Mouse (Mus musculus): ENCODE data around the gene Cep89.

The Cep89 gene

GRCm38 (mm10) chr7:35382706-35383353, 14.0 kb upstream of the Cep89 start:
- DNase-seq (ENCODE audit: low read depth, low spot score): no peak

- no peak for DNase-seq (ENCODE audit: low read depth, low spot score)
Observed at GRCm38 (mm10) chr7:35386525-35386952, 10.3 kb upstream of the Cep89 start.

- no peak for DNase-seq (ENCODE audit: low read depth, low spot score)
Observed at GRCm38 (mm10) chr7:35388694-35389093, 8.1 kb upstream of the Cep89 start.

- no peak for DNase-seq (ENCODE audit: low read depth, low spot score)
Observed at GRCm38 (mm10) chr7:35392935-35393334, 3.9 kb upstream of the Cep89 start.

- no peak for DNase-seq (ENCODE audit: low read depth, low spot score)
Observed at GRCm38 (mm10) chr7:35395734-35396456, 940 bp upstream of the Cep89 start.

GRCm38 (mm10) chr7:35401169-35401568, 4.3 kb downstream of the Cep89 start:
- DNase-seq (ENCODE audit: low read depth, low spot score): no peak

GRCm38 (mm10) chr7:35415226-35415625, 18.4 kb downstream of the Cep89 start:
- DNase-seq (ENCODE audit: low read depth, low spot score): no peak

- DNase-seq (ENCODE audit: low read depth, low spot score): no peak
Observed at GRCm38 (mm10) chr7:35415801-35416653, 19.2 kb downstream of the Cep89 start.

GRCm38 (mm10) chr7:35416654-35416948, 19.8 kb downstream of the Cep89 start:
- DNase-seq (ENCODE audit: low read depth, low spot score): no peak

GRCm38 (mm10) chr7:35423071-35423470, 26.2 kb downstream of the Cep89 start:
- DNase-seq (ENCODE audit: low read depth, low spot score): no peak

- no peak for DNase-seq (ENCODE audit: low read depth, low spot score)
Observed at GRCm38 (mm10) chr7:35428146-35428545, 31.3 kb downstream of the Cep89 start.

- DNase-seq (ENCODE audit: low read depth, low spot score): no peak
Observed at GRCm38 (mm10) chr7:35435266-35435665, 38.4 kb downstream of the Cep89 start.

- DNase-seq (ENCODE audit: low read depth, low spot score): no peak
Observed at GRCm38 (mm10) chr7:35447501-35447900, 50.7 kb downstream of the Cep89 start.

GRCm38 (mm10) chr7:35447996-35448846, 51.4 kb downstream of the Cep89 start, which contains the start of gene Slc7a9:
TSS of gene Slc7a9 (plus strand) at chr7:35448796.
- DNase-seq (ENCODE audit: low read depth, low spot score): no peak

GRCm38 (mm10) chr7:35448867-35449266, 52.0 kb downstream of the Cep89 start:
- DNase-seq (ENCODE audit: low read depth, low spot score): no peak

- no peak for DNase-seq (ENCODE audit: low read depth, low spot score)
Observed at GRCm38 (mm10) chr7:35456091-35456814, 59.4 kb downstream of the Cep89 start.

GRCm38 (mm10) chr7:35460971-35461370, 64.1 kb downstream of the Cep89 start:
- no peak for DNase-seq (ENCODE audit: low read depth, low spot score)

GRCm38 (mm10) chr7:35465027-35465426, 68.2 kb downstream of the Cep89 start:
- no peak for DNase-seq (ENCODE audit: low read depth, low spot score)

GRCm38 (mm10) chr7:35467856-35468255, 71.0 kb downstream of the Cep89 start:
- DNase-seq (ENCODE audit: low read depth, low spot score): no peak

- no peak for DNase-seq (ENCODE audit: low read depth, low spot score)
Observed at GRCm38 (mm10) chr7:35470794-35471193, 74.0 kb downstream of the Cep89 start.

- DNase-seq (ENCODE audit: low read depth, low spot score): no peak
Observed at GRCm38 (mm10) chr7:35476457-35476856, 79.6 kb downstream of the Cep89 start.

Data from mesoderm, embryonic 11.5 days (tissue).